Mouse (Mus musculus) small intestine, adult 2 months (tissue): ENCODE measurements at regions not wholly inside any gene's neighbourhood (a gene's known extent, or its start where the extent isn't known, plus 50 kb on each side); places are given as distances from the start of the nearest gene placed in this dataset.
"Not testable (repeated sequence)": the region's sequence is repeated elsewhere in the genome, so short reads cannot be mapped to it uniquely, and the experiment has no call there.

Source experiments
- CTCF ChIP-seq: fragments of 200-500 bp; IDR thresholded peaks from 2 replicates; pipeline ENCODE4 v1.5.1; 2012; ENCODE audit warnings: low read depth, mild to moderate bottlenecking, control low read depth, inconsistent platforms, low read length, moderate library complexity, mixed read lengths; ENCODE audit not compliant: insufficient replicate concordance, insufficient read length; ENCODE audit errors: extremely low read depth
- POLR2A ChIP-seq: fragments of 200-500 bp; IDR thresholded peaks from 2 replicates; pipeline ENCODE4 v1.6.1; 2012; ENCODE audit warnings: low read depth, mild to moderate bottlenecking, control low read depth, inconsistent platforms, low read length, moderate library complexity

DNA sequence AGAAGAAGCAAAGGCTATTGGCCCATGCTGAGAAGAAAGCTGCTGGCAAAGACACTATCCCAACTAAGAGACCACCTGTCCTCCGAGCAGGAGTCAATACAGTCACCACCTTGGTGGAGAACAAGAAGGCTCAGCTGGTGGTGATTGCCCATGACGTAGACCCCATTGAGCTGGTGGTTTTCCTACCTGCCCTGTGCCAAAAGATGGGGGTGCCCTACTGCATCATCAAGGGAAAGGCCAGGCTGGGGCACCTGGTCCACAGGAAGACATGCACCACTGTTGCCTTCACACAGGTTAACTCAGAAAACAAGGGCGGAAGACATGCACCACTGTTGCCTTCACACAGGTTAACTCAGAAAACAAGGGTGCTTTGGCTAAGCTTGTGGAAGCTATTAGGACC, 116.3 kb downstream of the Sox4 start:
- not testable (repeated sequence) for TF ChIP-seq CTCF, POLR2A
